Mouse (Mus musculus) MEL (cell line): Measurements from ENCODE around the gene Ercc6.

Experiments
- GATA1 ChIP-seq: IDR thresholded peaks from 2 replicates; pipeline ENCODE4 v1.6.1; 2011; ENCODE audit warnings: low read depth, low read length, improper control_type of control experiment
- POLR2A ChIP-seq, 2 experiments: IDR thresholded peaks; 2 replicates each; pipeline ENCODE4 v1.6.1; 2011 to 2012; ENCODE audit warnings: low read length in 2 of 2, mild to moderate bottlenecking in 2 of 2, control low read depth in 1 of 2, improper control_type of control experiment in 1 of 2, low read depth in 1 of 2, moderate library complexity in 1 of 2; ENCODE audit not compliant: control insufficient read depth in 1 of 2, insufficient read depth in 1 of 2, poor library complexity in 1 of 2

- TF ChIP-seq POLR2A (IDR thresholded peaks at IDR 0.05; ENCODE audit: control insufficient read depth in 1 of 2, insufficient read depth in 1 of 2, low read depth in 1 of 2, low read length in 2 of 2, poor library complexity in 1 of 2) (no peak), GATA1 (no peak)
Measured at GRCm38 (mm10) chr14:32509443-32509961, 3.8 kb upstream of the Ercc6 start.
